Mouse (Mus musculus): Measurements from ENCODE around the gene Csn1s2b. TPM values are rescaled to one million over a fixed set of nuclear protein-coding genes. Genes with fewer than 3 reads are reported as not detected.

The Csn1s2b gene
- polyA plus RNA-seq (2017; shearing (Covaris generic)): under 1 TPM in 1 of 2 experiments, not detected in 1; 0.31 TPM

GRCm38 (mm10) chr5:87807782-87808181 is at the start of gene Csn1s2b:
Gene Csn1s2b (plus strand): TSS chr5:87808082.

DNA sequence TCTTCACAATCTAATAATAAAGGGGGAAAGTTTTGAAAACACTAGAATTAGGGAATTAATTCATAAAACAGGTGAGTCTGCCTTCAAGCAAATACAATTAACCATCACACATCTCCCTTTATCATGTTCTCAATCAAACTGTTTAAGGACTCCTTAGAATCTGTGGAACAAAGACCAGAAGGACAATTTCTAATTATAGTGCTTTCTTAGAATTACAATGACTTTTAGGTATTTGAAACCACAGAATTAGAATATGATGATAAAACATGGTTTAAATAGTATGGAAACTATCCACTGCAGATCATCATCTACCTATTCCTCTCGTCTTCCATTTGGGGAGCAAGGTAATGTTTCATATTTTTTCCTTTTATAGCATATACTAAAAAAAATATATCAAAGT is 33.6 kb upstream of the Csn1s2b start, which contains the start of gene Csn1s2a:
Gene Csn1s2a (plus strand): TSS at position 301 of the 400 bp plus-strand sequence.

DNA sequence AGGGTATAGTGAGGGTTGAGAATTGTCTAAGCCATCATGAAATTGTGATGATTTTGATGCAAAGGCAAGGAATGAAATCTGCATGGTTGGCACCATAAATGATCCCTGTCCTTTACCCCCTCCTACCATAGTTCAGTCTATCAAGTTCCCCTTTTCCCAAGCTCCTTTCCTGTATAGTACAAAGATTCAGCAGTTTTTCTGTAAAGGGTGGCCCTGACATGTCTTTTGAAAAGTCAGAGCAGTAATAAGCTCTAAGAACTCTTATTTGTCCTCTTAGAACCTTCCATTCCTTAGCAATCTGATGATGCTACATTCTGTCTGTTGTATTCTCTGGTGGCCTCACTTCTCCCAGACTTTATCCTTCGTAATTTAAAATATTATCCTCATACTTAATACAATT is 17.5 kb downstream of the Csn1s2b start, which contains the start of gene Prr27:
Gene Prr27 (plus strand): TSS at position 301 of the 400 bp plus-strand sequence.

Other genes starting within 250 kb of the Csn1s2b start
- gene Sult1d1, start 239.1 kb upstream of the Csn1s2b start, polyA plus RNA-seq (2017; shearing (Covaris generic)): under 1 TPM; 0.11 to 0.16 TPM
- not detected for gene Sult1e1, start 216.5 kb upstream of the Csn1s2b start, polyA plus RNA-seq (2017; shearing (Covaris generic))
- gene Csn1s1, start 141.9 kb upstream of the Csn1s2b start, polyA plus RNA-seq (2017; shearing (Covaris generic)): 1 to 10 TPM in 1 of 2 experiments, not detected in 1; 1.3 TPM
- under 1 TPM in 1 of 2 experiments, not detected in 1; 0.31 TPM for gene Csn2, start 108.5 kb upstream of the Csn1s2b start, polyA plus RNA-seq (2017; shearing (Covaris generic))
- gene Csn1s2a, start 33.5 kb upstream of the Csn1s2b start, polyA plus RNA-seq (2017; shearing (Covaris generic)): 1 to 10 TPM in 1 of 2 experiments, not detected in 1; 1.3 TPM
- under 1 TPM in 1 of 2 experiments, not detected in 1; 0.57 TPM for gene Prr27, start 17.6 kb downstream of the Csn1s2b start, polyA plus RNA-seq (2017; shearing (Covaris generic))
- gene Odam, start 76.9 kb downstream of the Csn1s2b start, polyA plus RNA-seq (2017; shearing (Covaris generic)): not detected
- gene Csn3, start 117.5 kb downstream of the Csn1s2b start, polyA plus RNA-seq (2017; shearing (Covaris generic)): not detected
- gene 2310003L06Rik, start 161.4 kb downstream of the Csn1s2b start, polyA plus RNA-seq (2017; shearing (Covaris generic)): under 1 TPM in 1 of 2 experiments, not detected in 1; 0.13 TPM
- not detected for gene Gm28434, start 161.4 kb downstream of the Csn1s2b start, polyA plus RNA-seq (2017; shearing (Covaris generic))
- gene Cabs1, start 171.4 kb downstream of the Csn1s2b start, polyA plus RNA-seq (2017; shearing (Covaris generic)): not detected
- gene Smr3a, start 194.5 kb downstream of the Csn1s2b start, polyA plus RNA-seq (2017; shearing (Covaris generic)): under 1 TPM in 1 of 2 experiments, not detected in 1; 0.85 TPM